Mouse (Mus musculus): ENCODE data around the gene Bcas3.
"Not testable (repeated sequence)": the region's sequence is repeated elsewhere in the genome, so short reads cannot be mapped to it uniquely, and the experiment has no call there.

Gene Bcas3

GRCm38 (mm10) chr11:85712026-85712804, 359.2 kb downstream of the Bcas3 start:
- DNase-seq (ENCODE audit: low spot score), result no peak

GRCm38 (mm10) chr11:85712860-85713813, 360.2 kb downstream of the Bcas3 start:
- peak; percentile 33 for DNase-seq (ENCODE audit: low spot score)

DNA sequence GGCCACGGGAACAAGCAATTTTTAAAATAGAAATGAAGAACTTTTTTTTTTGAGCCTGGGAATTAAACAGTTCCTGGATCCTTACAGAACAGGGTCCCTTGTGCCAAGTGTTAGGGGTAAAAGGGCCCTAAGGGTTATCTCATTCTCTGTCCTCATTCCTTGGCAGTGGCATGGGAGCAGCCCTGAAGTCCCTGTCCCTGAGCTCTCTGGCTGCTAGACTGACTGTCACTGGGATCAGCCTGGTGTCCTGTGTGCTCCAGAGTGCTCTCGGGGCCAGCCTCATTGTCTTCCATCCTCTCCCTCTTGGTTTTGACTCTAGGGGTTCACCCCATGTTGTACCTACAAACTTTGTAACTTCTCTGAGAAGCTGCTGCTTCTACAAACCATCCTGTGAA, 360.8 kb downstream of the Bcas3 start:
- no peak for DNase-seq (ENCODE audit: low spot score)

DNA sequence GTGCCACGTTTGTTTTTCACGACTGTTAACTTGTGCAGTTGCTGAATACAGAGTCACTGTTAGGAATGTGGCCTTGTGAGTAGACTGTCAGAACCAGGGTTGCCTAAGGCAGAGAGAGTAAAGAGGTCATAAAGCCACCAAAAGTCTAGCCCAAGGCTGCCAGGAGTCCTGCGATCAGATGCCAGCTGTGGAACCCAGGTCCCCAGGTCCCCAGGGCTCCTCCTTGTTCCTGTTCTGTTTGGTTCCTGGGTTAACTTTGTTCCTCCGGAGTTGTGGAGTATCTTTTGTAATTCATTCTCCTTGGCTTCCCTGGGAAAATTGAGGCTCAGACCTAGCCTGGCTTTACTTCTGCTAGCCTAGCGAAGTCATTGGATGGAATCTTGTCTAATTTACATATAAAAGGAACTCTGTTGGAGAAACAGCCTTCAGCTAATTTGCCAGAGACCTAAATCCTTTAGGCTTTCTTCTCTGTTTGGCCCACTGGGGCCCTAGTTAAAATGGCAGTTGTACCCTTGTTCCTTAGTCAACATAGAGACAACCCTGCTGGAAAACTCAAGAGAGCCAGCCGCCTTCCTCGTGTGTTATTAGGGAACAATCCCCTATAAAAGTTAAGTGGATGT, 361.5 kb downstream of the Bcas3 start:
- DNase-seq (ENCODE audit: low spot score), result no peak

DNA sequence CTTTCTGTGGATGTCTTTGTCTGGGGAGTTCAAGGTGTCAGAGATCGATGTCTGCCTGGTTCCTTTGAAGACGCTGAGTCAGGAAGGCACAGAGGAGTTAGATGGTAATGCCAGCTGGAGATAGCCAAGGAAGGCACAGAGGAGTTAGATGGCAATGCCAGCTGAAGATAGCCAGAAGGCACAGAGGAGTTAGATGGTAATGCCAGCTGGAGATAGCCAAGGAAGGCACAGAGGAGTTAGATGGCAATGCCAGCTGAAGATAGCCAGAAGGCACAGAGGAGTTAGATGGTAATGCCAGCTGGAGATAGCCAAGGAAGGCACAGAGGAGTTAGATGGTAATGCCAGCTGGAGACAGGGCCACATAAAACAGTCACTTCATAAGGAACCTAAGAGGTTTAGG, 363.8 kb downstream of the Bcas3 start:
- DNase-seq (ENCODE audit: low spot score), result not testable (repeated sequence)

- no peak for DNase-seq (ENCODE audit: low spot score)
These were observed 366.1 kb downstream of the Bcas3 start for GRCm38 (mm10) chr11:85719091-85719490.

- peak; percentile 26 for DNase-seq (ENCODE audit: low spot score)
These were observed 366.8 kb downstream of the Bcas3 start for GRCm38 (mm10) chr11:85719766-85720165.

DNA sequence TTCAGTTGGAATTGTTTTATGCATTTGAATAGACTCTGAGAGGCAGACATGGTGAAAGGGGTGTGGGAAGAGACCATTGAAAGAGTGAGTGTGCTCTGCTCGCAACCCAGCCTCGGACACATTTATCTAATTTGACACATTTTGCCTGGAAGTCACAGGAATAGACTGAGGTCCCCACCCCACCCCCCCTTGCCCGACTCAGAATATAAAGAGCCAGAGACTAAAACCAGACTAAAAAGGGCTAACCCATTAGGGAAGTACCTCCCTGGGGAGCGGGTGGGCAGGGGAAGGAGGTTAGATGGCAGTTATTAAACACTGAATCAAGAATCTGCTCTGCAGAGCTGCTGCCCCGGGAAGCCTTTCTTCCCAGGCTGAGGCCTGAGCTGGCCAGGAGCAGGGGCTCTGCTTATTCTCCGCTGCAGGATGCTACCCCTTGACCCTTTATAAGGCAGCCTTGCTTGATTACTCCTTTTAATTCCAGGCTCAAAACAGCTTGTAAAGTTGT, 367.4 kb downstream of the Bcas3 start:
- DNase-seq (ENCODE audit: low spot score), result no peak

DNA sequence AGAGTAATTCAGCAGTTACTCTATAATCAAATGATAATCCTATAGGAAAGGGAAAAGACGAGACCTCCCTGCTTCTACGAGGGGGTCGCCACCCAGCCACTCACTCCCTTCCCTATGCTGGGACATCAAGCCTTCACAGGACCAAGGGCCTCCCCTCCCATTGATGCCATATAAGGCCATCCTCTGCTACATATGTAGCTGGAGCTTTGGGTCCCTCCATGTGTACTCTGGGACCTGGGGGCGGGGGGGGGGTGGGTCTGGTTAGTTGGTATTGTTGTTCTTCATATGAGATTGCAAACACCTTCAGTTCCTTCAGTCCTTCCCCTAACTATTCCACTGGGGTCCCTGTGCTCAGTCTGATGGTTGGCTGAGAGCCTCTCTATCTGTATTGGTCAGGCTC, 369.0 kb downstream of the Bcas3 start:
- DNase-seq (ENCODE audit: low spot score), result no peak

- no peak for DNase-seq (ENCODE audit: low spot score)
These were observed 371.2 kb downstream of the Bcas3 start for GRCm38 (mm10) chr11:85724159-85724558.

DNA sequence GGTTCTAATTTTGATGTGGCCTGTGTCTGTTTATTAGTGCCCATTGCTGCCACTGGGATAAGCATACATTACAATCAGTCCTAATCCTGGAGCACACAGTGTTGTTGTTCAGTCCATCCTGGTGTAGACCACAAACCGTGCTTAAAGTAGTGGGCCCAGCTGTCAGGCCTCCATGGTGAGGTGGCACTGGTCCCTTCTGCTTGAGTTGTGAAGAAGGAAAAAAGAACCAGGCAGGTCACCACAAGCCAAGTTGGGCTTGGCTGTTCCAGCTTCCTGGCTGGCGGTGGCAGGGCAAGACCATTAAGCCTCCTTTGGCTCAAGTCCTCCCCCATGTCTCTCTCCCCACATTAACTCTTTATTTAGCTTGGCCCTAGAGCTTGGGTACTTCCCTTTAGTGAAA, 376.8 kb downstream of the Bcas3 start:
- DNase-seq (ENCODE audit: low spot score), result no peak

DNA sequence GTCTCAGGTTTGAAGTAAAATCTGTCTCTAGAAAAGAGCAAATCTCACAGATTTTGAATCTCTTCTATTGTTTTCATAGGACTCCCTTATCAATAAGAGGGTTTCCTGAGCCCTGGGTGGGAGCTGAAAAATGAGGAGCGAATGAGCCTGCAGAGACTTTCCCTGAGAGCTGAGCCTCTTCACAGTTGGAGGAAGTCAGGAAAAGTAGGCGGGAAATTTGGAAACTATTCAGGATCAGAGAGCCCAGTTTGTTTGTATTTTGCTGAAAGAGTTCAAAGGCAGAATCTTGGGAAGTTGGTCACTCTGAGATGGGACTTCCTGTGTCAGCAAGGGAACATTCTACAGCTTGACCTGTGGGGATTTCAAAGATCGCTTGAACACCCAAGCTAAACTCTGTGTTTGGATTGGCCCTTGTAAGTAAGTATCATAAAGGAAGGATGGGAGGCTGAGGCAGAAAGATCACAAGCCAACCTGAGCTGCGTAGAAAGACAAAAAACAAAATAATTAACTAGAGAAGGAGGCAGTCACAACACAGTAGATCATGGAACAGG, 379.6 kb downstream of the Bcas3 start:
- DNase-seq (ENCODE audit: low spot score), result no peak

DNA sequence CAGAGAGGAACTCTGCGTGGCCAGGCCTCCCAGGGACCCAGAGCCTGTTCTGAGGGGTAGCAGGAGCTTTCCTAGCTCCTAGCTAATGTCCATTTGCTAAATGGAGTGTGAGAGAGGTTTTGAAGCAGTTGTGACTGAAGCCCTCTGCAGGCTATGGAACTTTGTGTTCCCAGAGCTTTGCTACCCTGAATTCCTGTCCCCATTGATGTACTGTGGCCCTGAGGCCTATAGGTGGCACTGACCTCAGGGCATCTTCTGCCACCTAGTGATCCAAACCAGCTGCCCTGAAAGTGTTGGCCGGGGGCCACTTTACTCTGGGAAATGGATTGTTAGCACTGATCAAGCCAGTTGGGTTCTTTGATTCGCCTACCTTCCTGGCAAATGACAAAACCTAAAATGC, 380.6 kb downstream of the Bcas3 start:
- DNase-seq (ENCODE audit: low spot score), result peak; percentile 35

DNA sequence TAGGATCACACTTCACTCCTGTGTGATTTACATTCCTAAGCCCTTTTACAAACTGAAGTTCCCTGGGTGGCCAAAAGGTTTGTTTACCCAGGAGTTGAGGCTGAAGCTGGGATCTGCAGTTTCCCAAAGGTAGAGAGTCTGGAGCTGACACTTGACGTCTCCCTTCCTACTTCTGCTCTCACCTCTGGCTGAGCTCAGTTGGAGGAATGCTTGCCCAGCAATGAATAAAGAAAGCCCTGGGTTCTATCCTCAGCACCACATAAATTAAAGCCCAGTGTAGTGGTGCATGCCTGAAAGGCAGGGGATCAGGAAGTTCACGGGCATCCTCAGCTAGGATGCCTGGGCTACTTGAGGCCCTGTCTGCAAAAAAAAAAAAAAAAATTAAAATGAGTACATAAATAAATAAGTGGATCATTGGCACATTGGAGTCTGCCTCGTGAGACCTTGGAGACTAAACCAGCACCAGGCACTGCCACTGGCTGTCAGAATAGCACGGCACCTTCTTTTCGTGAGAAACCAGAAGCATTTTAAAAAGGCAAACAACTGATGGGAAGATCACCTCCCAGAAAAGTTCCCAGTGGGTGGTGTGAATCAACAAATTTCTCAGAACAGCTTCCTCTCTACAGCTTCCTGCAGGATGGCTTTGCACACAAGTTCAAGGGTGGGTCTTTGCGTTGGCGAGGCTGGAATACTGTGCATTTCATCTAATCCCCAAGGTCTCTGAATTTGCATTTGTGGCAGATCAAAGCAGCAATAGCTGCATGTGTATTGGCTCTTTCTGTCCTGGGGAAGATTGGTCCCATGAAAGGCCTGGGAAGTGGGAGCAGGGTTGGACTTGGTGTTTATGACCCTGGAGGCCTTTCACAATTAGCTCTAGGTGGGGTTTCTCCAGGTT, 381.6 kb downstream of the Bcas3 start:
- no peak for DNase-seq (ENCODE audit: low spot score)

DNA sequence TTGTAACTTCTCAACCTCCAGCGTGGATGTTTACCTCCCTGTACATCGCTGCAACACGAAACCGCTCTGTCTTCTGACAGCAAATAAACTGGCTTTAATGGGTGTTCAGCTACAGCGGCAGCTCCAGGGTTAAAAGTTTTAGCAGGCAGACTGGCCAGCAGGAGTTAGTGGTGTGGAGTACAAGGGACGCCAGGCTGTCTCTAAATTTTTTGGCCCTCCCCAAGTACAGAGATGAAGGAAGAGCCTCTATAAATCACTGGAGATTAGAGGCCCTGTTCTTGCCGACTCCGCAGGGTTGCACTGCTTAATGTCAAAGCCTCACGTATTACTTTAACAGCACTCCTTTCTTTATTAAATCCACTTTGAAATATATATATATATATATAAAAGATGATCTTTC, 384.3 kb downstream of the Bcas3 start:
- no peak for DNase-seq (ENCODE audit: low spot score)

DNA sequence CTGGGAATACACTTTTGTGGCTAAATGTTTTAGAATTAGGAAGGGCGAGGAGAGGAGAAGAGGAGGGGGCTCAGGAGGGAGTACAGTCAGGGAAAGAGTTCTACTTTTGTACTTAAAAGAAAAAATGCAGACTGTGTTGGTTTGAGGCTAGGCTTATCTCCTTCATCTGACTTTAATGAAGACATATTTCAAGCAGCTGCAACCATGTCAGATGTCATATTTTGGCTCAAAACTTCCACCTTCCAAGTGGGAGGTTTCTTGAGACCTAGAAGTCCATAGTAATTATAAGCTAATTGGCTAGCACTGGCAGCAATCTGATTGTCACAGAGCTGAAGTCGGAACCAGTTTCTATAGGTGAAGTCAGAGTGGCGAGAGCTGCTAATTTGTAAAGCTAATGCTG, 384.9 kb downstream of the Bcas3 start:
- DNase-seq (ENCODE audit: low spot score), result no peak

DNA sequence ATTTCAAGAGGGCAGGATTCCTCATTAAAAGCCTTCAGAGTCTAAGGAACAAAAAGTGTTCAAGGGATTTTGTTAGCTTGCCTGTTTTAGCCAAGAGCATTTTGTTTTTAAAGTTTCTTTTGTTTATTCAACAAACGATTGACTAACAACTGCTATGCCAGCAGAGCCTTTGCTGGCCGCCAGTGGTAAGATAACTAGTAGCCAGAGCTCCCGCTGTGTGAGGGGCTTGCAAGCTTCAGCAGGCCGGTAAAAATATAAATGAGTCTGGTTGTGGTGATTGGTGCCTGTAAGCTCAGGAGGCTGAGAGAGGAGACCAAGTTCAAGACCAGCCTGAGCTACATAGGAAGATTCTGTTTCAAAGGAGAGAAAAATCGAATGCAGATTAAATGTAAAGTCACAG, 385.6 kb downstream of the Bcas3 start:
- no peak for DNase-seq (ENCODE audit: low spot score)

GRCm38 (mm10) chr11:85739266-85739977, 386.5 kb downstream of the Bcas3 start:
- no peak for DNase-seq (ENCODE audit: low spot score)

DNA sequence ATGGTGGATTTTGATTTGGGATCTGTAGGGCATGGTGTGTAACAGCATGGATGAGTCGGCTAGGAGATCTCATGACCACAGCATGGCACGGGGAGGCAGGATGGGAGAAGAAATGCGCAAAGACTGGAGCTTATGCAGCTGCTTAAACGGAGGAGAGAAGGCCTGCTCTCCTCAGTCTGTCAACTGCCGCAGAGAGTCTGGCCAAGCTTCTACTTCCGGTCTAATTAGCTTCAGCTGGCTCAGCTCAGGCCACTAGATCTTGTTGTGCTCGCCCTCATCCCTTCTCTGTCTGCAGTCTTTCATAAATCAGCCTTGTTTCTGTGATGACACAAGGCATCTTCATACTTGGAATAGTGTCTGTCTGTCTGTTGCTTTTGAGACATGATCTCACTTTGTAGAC, 393.4 kb downstream of the Bcas3 start:
- DNase-seq (ENCODE audit: low spot score), result no peak

DNA sequence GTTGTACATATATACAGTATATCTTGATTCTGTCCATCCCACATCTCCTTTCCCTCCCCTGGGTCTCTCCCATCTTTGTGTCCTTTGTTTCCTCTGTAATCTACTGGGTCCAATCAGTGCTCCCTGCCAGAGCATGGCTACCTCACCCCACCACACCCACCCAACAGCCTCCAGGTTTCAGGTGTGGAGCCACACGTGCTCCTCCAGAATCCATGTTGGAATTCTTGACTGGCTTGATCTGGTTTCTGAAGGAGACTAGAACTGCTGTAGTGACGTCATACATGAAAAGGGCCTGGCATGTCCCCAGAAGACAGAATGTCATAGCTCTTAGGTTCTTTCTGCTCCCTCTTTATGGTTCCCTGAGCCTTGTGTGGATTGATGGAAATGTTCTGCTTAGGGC, 395.9 kb downstream of the Bcas3 start:
- no peak for DNase-seq (ENCODE audit: low spot score)

GRCm38 (mm10) chr11:85751171-85751570, 398.2 kb downstream of the Bcas3 start:
- no peak for DNase-seq (ENCODE audit: low spot score)

All from testis, postnatal 14 days (tissue).